Mouse (Mus musculus) lung, embryonic 14.5 days (tissue): ENCODE data around the gene Rwdd3. TPM values are rescaled to one million over a fixed set of nuclear protein-coding genes. Genes with fewer than 3 reads are reported as not detected.

Experiments used
- ATAC-seq: fragments of 200-750 bp; cut with Nextera tagmentation; 2 replicates; pipeline ENCODE4 v1.8.0; 2017; ENCODE audit warnings: mild to moderate bottlenecking, moderate TSS enrichment, moderate library complexity; ENCODE audit not compliant: insufficient read depth
- DNase-seq: peaks from one replicate; pipeline ENCODE4 v3.0.0-alpha.2; 2015
- H3K27ac ChIP-seq: fragments of 300-500 bp; sonication (generic); 2 replicates; pipeline ENCODE4 v1.5.1; 2014; ENCODE audit warnings: low read depth, mild to moderate bottlenecking, moderate library complexity
- H3K27me3 ChIP-seq: fragments of 300-500 bp; sonication (generic); 2 replicates; pipeline ENCODE4 v1.6.1; 2014; ENCODE audit warnings: low read length, control low read depth; ENCODE audit not compliant: insufficient read depth
- H3K36me3 ChIP-seq: fragments of 300-500 bp; sonication (generic); 2 replicates; pipeline ENCODE4 v1.6.1; 2014; ENCODE audit warnings: control low read depth; ENCODE audit not compliant: insufficient read depth
- H3K4me1 ChIP-seq: fragments of 300-500 bp; sonication (generic); 2 replicates; pipeline ENCODE4 v1.6.1; 2014; ENCODE audit warnings: antibody characterized with exemption, control low read depth; ENCODE audit not compliant: insufficient read depth
- H3K4me2 ChIP-seq: fragments of 300-500 bp; sonication (generic); 2 replicates; pipeline ENCODE4 v1.6.1; 2014; ENCODE audit warnings: mild to moderate bottlenecking
- H3K4me3 ChIP-seq: fragments of 300-500 bp; sonication (generic); 2 replicates; pipeline ENCODE4 v1.5.1; 2014; ENCODE audit warnings: low read depth, low read length
- H3K9ac ChIP-seq: fragments of 300-500 bp; sonication (generic); 2 replicates; pipeline ENCODE4 v1.6.1; 2014
- H3K9me3 ChIP-seq: fragments of 300-500 bp; sonication (generic); 2 replicates; pipeline ENCODE4 v1.6.1; 2016; ENCODE audit warnings: low read depth, low read length, control low read depth
- CTCF ChIP-seq: IDR thresholded peaks from 2 replicates; pipeline ENCODE4 v1.5.1; 2016; ENCODE audit warnings: antibody characterized with exemption, low read depth
- WGBS: fragments of 180-500 bp; shearing (Covaris S2); extraction: QIAGEN DNeasy Blood & Tissue Kit; methylation state at CpG from one replicate; pipeline ENCODE4 v1.1.7; 2014; 5-methylcytosine and 5-hydroxymethylcytosine counted together
- polyA plus RNA-seq: library from polyadenylated mRNA; unstranded; fragments of >200 nt; fragmentation: Nextera tagmentation; extraction: Ambion mirVana; gene quantifications from 2 replicates; pipeline ENCODE4 v1.2.1, GENCODE M21; 2014

Rwdd3 gene
- polyA plus RNA-seq, 1 experiment from 2014 or later = 4.3 TPM

DNA sequence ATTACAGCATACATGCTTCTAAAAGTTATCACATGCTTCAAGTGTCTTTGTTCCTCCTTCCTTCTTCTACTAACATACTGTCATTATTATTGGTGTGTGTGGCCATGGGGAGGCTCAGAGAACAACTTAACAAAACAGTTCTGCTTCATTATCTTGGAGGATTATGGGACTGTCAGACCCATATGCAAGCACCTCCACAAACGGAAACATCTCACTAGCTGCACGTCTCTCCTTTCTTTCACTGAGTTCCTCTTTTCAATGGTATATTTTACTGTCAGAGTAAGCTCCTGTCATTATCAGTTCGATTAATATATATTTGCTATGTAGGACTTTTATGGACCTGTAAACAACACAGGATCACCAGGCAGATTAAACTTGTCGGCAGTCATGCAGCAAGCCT is 11.1 kb downstream of the Rwdd3 start:
- no peak overlapping the region for H3K4me3 ChIP-seq
- no peak overlapping the region for H3K27ac ChIP-seq
- no peaks in the 10 kb centered on the region for H3K36me3 ChIP-seq
- no peak overlapping the region for H3K4me2 ChIP-seq
- no peaks in the 10 kb centered on the region for H3K9me3 ChIP-seq
- no peak for DNase-seq
- 29% methylated on average over 4 of the region's 4 CpGs for WGBS
- no peak overlapping the region for H3K9ac ChIP-seq
- ATAC-seq = no peak
- H3K27me3 ChIP-seq = no peaks in the 10 kb centered on the region
- no peak for TF ChIP-seq CTCF
- no peaks in the 10 kb centered on the region; the same call in 1 of the 2 replicates for H3K4me1 ChIP-seq

DNA sequence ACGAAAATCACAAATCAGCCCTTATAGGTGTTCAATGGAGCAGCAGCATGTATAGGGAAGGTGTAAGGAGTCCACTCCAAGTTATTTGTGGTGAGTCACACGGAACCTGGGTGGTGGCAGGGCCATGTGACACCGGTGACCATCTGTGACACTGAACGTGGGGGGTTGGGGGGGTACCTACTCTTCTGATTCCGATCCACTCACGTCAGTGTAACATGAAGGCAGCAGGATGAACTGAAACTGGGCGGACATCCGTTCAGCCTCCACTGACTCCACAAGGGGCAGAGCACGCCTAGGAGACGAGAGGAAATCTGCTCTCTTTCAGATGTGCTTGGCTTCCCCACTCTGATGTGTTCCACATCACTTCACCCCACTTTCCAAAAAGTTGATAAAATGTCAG is 11.9 kb downstream of the Rwdd3 start:
- no peak for TF ChIP-seq CTCF
- DNase-seq (no peak), ATAC-seq (no peak)
- Histone ChIP-seq H3K4me3 (no peak overlapping the region), H3K4me1 (no peaks in the 10 kb centered on the region; the same call in 1 of the 2 replicates), H3K9ac (no peak overlapping the region), H3K27ac (no peak overlapping the region), H3K27me3 (no peaks in the 10 kb centered on the region), H3K4me2 (no peak overlapping the region), H3K36me3 (no peaks in the 10 kb centered on the region), H3K9me3 (no peaks in the 10 kb centered on the region)
- 68% methylated on average over 10 of the region's 10 CpGs for WGBS

DNA sequence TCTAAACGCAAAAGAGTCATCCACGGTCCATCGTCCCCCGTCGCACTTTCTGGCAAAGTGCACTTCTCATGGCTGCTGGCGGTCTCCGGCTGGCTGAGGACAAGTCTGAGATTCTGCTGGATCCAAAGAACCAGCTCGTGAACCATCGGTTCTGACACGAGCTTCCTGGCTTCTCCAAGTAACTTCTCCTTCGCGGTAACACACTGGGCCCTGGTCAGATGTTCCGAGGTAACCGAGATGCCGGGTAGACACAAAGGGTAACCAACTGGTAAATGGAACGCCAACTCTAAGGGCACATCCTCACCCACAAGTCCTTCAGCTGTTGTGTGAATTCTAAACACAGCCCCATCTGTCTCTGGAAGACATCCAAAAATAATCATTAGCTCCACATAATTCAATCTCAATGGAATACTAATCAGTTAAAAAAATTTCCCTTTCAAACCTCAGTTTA is 12.6 kb downstream of the Rwdd3 start:
- no peaks in the 10 kb centered on the region; the same call in 1 of the 2 replicates for H3K4me1 ChIP-seq
- no peak overlapping the region for H3K9ac ChIP-seq
- no peak overlapping the region for H3K27ac ChIP-seq
- H3K9me3 ChIP-seq = no peaks in the 10 kb centered on the region
- ATAC-seq = no peak
- H3K27me3 ChIP-seq = no peaks in the 10 kb centered on the region
- no peak overlapping the region for H3K4me2 ChIP-seq
- H3K36me3 ChIP-seq = no peaks in the 10 kb centered on the region
- 64% methylated on average over 16 of the region's 16 CpGs for WGBS
- no peak for TF ChIP-seq CTCF
- no peak for DNase-seq
- H3K4me3 ChIP-seq = no peak overlapping the region

DNA sequence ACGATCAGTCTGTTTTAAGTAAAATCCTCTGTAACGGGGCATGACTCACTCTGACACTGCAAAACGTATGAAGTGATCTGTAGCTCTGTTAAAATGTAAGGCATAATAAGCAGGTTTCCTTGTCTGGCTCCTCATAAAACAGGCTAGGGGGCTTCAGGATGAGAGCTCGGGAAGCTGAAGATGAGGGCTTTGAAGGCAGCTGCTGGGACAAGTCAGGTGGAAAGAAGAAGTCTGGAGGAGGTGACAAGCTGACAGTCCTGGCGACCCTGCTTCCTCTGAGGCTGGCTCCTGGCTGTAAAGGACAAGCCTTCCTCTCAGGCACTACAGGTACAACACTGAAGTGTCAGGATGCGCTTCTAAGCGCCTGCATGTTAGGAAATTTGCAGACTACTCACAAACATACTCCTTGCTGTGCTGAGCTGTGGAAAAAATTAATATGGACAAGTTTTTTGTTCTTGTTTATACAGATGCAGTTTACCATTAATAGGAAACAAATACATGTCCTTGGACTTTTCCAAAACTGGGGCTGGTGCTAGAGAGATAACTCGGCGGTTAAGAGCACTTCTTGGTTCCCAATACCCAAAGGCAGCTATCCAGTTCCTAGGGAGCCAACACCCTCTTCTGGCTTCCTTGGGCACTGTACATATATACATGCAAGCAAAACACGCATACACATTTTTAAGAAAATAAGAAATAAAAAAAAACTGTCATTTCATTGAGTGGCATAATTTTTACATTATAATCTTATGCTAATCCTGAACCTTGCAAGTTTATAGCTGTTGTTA is 13.8 kb downstream of the Rwdd3 start:
- Histone ChIP-seq H3K4me2 (no peak overlapping the region), H3K27me3 (no peaks in the 10 kb centered on the region), H3K27ac (no peak overlapping the region), H3K36me3 (no peaks in the 10 kb centered on the region), H3K9me3 (no peaks in the 10 kb centered on the region), H3K4me1 (no peaks in the 10 kb centered on the region; the same call in 1 of the 2 replicates), H3K4me3 (no peak overlapping the region), H3K9ac (no peak overlapping the region)
- DNase-seq (no peak), ATAC-seq (no peak)
- no peak for TF ChIP-seq CTCF
- 73% methylated on average over 10 of the region's 10 CpGs for WGBS

DNA sequence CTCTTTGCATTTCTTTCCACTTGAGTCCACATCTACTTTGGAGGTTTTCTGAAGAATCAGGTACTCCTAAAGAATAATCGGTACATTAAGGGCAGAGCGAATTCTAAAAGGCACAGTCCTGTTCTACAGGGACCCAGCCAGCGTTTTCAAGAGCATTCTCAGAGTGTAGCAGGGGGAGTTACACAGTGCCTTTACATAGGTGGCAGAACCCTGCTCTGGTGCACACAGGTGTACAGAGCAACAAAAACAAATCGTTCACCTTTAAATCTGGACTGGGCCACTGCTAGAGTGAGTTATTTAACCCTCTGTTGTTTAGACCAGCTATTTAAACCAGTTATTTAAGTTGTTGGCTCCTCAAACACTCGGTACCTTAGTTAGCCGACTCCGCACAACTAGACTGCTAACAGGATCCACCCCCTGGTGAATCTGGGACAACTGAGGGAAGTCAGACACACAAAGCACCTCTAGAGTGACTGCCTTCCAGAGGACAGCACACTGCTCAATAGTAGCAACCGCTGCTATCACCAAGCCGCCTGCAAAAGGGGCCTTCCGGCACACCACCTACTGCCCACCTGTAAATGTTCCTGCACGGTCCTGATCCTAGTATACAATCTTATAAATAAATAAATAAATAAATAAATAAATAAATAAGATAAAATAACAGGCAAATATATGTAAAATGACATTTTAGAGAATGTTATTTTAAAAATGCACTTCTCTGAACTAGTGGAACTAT is 14.9 kb downstream of the Rwdd3 start:
- WGBS = 70% methylated on average over 11 of the region's 11 CpGs
- TF ChIP-seq CTCF = no peak
- no peak for DNase-seq

DNA sequence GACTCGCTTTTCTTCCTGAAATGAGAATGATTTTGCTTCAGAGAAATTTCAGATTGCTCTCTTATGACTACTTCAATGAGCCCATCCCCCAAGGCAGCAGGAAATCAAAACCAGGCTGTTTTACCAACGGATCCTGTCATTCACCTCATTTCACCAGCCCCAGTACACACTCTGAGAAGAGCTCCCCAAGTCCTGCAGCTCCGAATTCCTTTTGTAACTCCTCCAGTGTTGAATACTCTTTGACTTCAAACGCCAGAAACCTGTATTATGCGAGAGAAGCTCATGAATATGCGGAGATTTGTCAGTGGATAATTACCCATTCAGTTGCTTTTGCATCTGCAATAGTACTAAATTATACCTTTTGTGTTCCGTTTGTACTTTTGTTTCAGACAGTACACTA is 15.5 kb downstream of the Rwdd3 start:
- H3K36me3 ChIP-seq = no peaks in the 10 kb centered on the region
- no peak overlapping the region for H3K4me3 ChIP-seq
- H3K27ac ChIP-seq = no peak overlapping the region
- H3K9ac ChIP-seq = no peak overlapping the region
- no peaks in the 10 kb centered on the region for H3K9me3 ChIP-seq
- H3K4me1 ChIP-seq = no peaks in the 10 kb centered on the region; the same call in 1 of the 2 replicates
- no peak for TF ChIP-seq CTCF
- WGBS = 53% methylated on average over 7 of the region's 7 CpGs
- DNase-seq = no peak
- no peaks in the 10 kb centered on the region for H3K27me3 ChIP-seq
- no peak overlapping the region for H3K4me2 ChIP-seq
- no peak for ATAC-seq

More for the DNA sequence above, 14.9 kb downstream of the Rwdd3 start:
- Histone ChIP-seq H3K36me3 (no peaks in the 10 kb centered on the region), H3K27me3 (no peaks in the 10 kb centered on the region), H3K4me3 (no peak overlapping the region), H3K4me2 (no peak overlapping the region), H3K27ac (no peak overlapping the region), H3K9me3 (no peaks in the 10 kb centered on the region), H3K4me1 (no peaks in the 10 kb centered on the region; the same call in 1 of the 2 replicates), H3K9ac (no peak overlapping the region)
- ATAC-seq = no peak

DNA sequence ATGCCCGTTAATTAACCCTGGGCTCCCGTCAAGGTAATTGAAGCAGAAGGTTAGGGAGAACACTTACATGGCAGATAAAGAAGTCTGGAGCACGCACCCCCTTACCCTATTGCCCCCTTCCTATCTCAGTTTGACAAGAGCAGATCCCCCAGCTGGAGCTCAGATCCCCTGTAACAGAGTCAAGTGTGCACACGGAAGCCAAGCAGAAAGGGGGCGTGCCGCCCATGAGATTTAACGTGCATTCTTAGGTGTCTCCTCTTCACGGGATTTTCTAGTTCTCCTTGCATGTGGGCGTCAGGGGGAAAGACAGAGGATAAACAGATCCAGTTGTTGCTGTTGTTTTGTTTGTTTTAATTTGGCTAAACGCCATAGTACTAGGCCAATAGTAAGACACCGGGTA is 37.6 kb downstream of the Rwdd3 start:
- Histone ChIP-seq H3K4me3 (no peak overlapping the region), H3K9ac (no peak overlapping the region), H3K4me1 (no peaks in the 10 kb centered on the region), H3K27me3 (no peaks in the 10 kb centered on the region), H3K9me3 (no peaks in the 10 kb centered on the region), H3K27ac (no peak overlapping the region), H3K36me3 (no peaks in the 10 kb centered on the region), H3K4me2 (no peak overlapping the region)
- ATAC-seq (no peak), DNase-seq (no peak)
- no peak for TF ChIP-seq CTCF
- 75% methylated on average over 11 of the region's 11 CpGs for WGBS
